Mouse (Mus musculus) 416B (cell line): ENCODE data around the gene Ide.

Experiments
- DNase-seq: peaks from one replicate; pipeline ENCODE4 v3.0.0; 2011; ENCODE audit warnings: low read depth

The Ide gene

GRCm38 (mm10) chr19:37337752-37338151, at the start of gene Ide:
Gene Ide, minus strand, starts transcription at chr19:37337852.
- no peak for DNase-seq

GRCm38 (mm10) chr19:37386126-37386525, 48.5 kb upstream of the Ide start:
- no peak for DNase-seq

GRCm38 (mm10) chr19:37378816-37379215, 41.2 kb upstream of the Ide start:
- no peak for DNase-seq

GRCm38 (mm10) chr19:37377404-37377990, 39.8 kb upstream of the Ide start:
- peak; percentile 52 for DNase-seq

GRCm38 (mm10) chr19:37376841-37377240, 39.2 kb upstream of the Ide start:
- peak; percentile 46 for DNase-seq

GRCm38 (mm10) chr19:37375755-37376615, 38.3 kb upstream of the Ide start, which contains the start of gene Kif11:
Gene Kif11, plus strand, starts transcription at chr19:37376403.
- peak; percentile 96 for DNase-seq

- DNase-seq: peak; percentile 74
Observed at GRCm38 (mm10) chr19:37374941-37375754, 37.5 kb upstream of the Ide start.

GRCm38 (mm10) chr19:37370356-37370755, 32.7 kb upstream of the Ide start:
- peak; percentile 38 for DNase-seq

- DNase-seq: no peak
Observed at GRCm38 (mm10) chr19:37369921-37370320, 32.3 kb upstream of the Ide start.

- no peak for DNase-seq
Observed at GRCm38 (mm10) chr19:37368990-37369389, 31.3 kb upstream of the Ide start.

- no peak for DNase-seq
Observed at GRCm38 (mm10) chr19:37363128-37363939, 25.7 kb upstream of the Ide start.

GRCm38 (mm10) chr19:37362545-37362944, 24.9 kb upstream of the Ide start:
- DNase-seq: no peak

GRCm38 (mm10) chr19:37360044-37360443, 22.4 kb upstream of the Ide start:
- DNase-seq: peak; percentile 73

- no peak for DNase-seq
Observed at GRCm38 (mm10) chr19:37353331-37353730, 15.7 kb upstream of the Ide start.

GRCm38 (mm10) chr19:37352756-37353155, 15.1 kb upstream of the Ide start:
- no peak for DNase-seq

- no peak for DNase-seq
Observed at GRCm38 (mm10) chr19:37348952-37349351, 11.3 kb upstream of the Ide start.

- DNase-seq: no peak
Observed at GRCm38 (mm10) chr19:37348331-37348730, 10.7 kb upstream of the Ide start.

GRCm38 (mm10) chr19:37346258-37346657, 8.6 kb upstream of the Ide start:
- no peak for DNase-seq

- DNase-seq: no peak
Observed at GRCm38 (mm10) chr19:37343899-37344298, 6.2 kb upstream of the Ide start.

GRCm38 (mm10) chr19:37340931-37341330, 3.3 kb upstream of the Ide start:
- DNase-seq: peak; percentile 87

GRCm38 (mm10) chr19:37340495-37340894, 2.8 kb upstream of the Ide start:
- DNase-seq: peak; percentile 63

- no peak for DNase-seq
Observed at GRCm38 (mm10) chr19:37335392-37335791, 2.3 kb downstream of the Ide start.
